Mouse (Mus musculus): ENCODE measurements around the gene Fig4. TPM values are rescaled to one million over a fixed set of nuclear protein-coding genes. Genes with fewer than 3 reads are reported as not detected.

The Fig4 gene
- total and polyA plus RNA-seq, 2 experiments from 2014 or later, result 30.4 to 32.6 TPM

- WGBS, result under 1% methylated on average over 25 of the region's 25 CpGs
- peak within 1 kb of the TSS; percentile 83 for H3K4me3 ChIP-seq (ENCODE audit: low read length)
- peak; percentile 76 for TF ChIP-seq CTCF (IDR thresholded peaks at IDR 0.05; ENCODE audit: low read depth)
- H3K9me3 ChIP-seq (ENCODE audit: low read length), result no peaks in the 10 kb centered on the region
- peak; percentile 89 for DNase-seq (ENCODE audit: low spot score)
- H3K9ac ChIP-seq (replicated peaks; ENCODE audit: low read length), result peak within 1 kb of the TSS; percentile 88
- no peaks in the 10 kb centered on the region for H3K27me3 ChIP-seq (ENCODE audit: insufficient read depth, low read length)
- H3K4me2 ChIP-seq (ENCODE audit: low read depth, low read length), result peak within 1 kb of the TSS; percentile 89
- H3K27ac ChIP-seq, result peak within 1 kb of the TSS; percentile 92
- ATAC-seq, result peak; percentile 75
- H3K36me3 ChIP-seq (ENCODE audit: insufficient read depth, low read length), result no peaks in the 10 kb centered on the region
- no peaks in the 10 kb centered on the region for H3K4me1 ChIP-seq (ENCODE audit: insufficient read depth, low read length)
Measured at GRCm38 (mm10) chr10:41303639-41304444, 782 bp upstream of the Fig4 start, which contains the start of gene Ak9. Ak9 (plus strand) TSS chr10:41303980.

DNA sequence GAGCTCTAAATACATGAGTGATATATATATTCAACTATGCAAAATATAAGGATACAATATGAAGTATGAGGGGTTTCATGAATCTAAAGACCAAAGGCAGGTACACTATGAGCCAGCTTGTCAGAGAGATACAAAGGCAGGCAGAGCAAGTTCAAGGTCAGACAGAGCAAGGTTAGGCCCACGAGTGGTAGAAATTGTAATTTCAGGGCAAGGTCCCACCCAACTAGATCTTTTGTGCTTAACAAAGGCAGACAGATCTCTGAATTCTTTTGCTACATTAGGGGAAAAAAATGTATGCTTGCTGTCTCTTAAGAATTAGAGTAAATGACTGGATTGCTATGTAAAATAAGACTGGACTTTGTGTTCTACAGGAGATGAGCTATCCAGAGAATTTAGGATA, 2.9 kb downstream of the Fig4 start:
- H3K27ac ChIP-seq, result no peak overlapping the region
- no peak for ATAC-seq

DNA sequence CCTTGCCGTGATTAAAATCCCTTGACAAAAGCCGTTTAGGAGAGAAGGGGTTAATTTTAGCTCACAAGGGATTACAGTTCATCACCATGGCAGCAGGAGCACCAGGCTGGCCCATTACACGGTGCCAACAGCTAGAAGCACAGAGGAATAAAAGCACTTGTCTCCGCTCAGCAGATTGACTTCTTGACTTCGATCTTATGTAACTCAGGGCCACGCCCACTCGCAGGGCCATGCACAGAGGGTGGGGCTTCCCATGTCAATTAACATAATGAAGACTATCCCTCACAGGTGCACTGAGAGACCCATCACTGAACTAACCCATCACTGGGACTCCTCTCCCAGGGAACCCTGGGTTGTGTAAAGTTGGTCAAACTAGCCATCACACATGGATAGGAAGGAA, 7.9 kb downstream of the Fig4 start:
- Histone ChIP-seq H3K36me3 (ENCODE audit: insufficient read depth, low read length) (no peaks in the 10 kb centered on the region), H3K27me3 (ENCODE audit: insufficient read depth, low read length) (no peaks in the 10 kb centered on the region), H3K4me2 (ENCODE audit: low read depth, low read length) (peak overlapping the region; percentile 24), H3K4me1 (ENCODE audit: insufficient read depth, low read length) (no peaks in the 10 kb centered on the region), H3K9ac (replicated peaks; ENCODE audit: low read length) (no peak overlapping the region), H3K27ac (peak overlapping the region; percentile 22; the same call in 1 of the 2 replicates), H3K4me3 (ENCODE audit: low read length) (no peak overlapping the region), H3K9me3 (ENCODE audit: low read length) (no peaks in the 10 kb centered on the region)
- no peak for TF ChIP-seq CTCF (IDR thresholded peaks at IDR 0.05; ENCODE audit: low read depth)
- ATAC-seq, result peak; percentile 85
- peak; percentile 69 for DNase-seq (ENCODE audit: low spot score)
- WGBS, result 13% methylated on average over 7 of the region's 7 CpGs

More for the DNA sequence above, 2.9 kb downstream of the Fig4 start:
- WGBS, result 56% methylated on average over 1 of the region's 1 CpGs
- Histone ChIP-seq H3K4me1 (ENCODE audit: insufficient read depth, low read length) (no peaks in the 10 kb centered on the region), H3K36me3 (ENCODE audit: insufficient read depth, low read length) (no peaks in the 10 kb centered on the region), H3K4me3 (ENCODE audit: low read length) (no peak overlapping the region), H3K9ac (replicated peaks; ENCODE audit: low read length) (no peak overlapping the region), H3K9me3 (ENCODE audit: low read length) (no peaks in the 10 kb centered on the region), H3K4me2 (ENCODE audit: low read depth, low read length) (no peak overlapping the region), H3K27me3 (ENCODE audit: insufficient read depth, low read length) (no peaks in the 10 kb centered on the region)
- TF ChIP-seq CTCF (IDR thresholded peaks at IDR 0.05; ENCODE audit: low read depth), result no peak
- DNase-seq (ENCODE audit: low spot score), result no peak

- no peaks in the 10 kb centered on the region for H3K27me3 ChIP-seq (ENCODE audit: insufficient read depth, low read length)
- ATAC-seq, result peak; percentile 83
- H3K9me3 ChIP-seq (ENCODE audit: low read length), result no peaks in the 10 kb centered on the region
- H3K9ac ChIP-seq (replicated peaks; ENCODE audit: low read length), result no peak overlapping the region
- H3K36me3 ChIP-seq (ENCODE audit: insufficient read depth, low read length), result no peaks in the 10 kb centered on the region
- no peak overlapping the region for H3K4me3 ChIP-seq (ENCODE audit: low read length)
- no peak for TF ChIP-seq CTCF (IDR thresholded peaks at IDR 0.05; ENCODE audit: low read depth)
- peak overlapping the region; percentile 22 for H3K27ac ChIP-seq
- H3K4me2 ChIP-seq (ENCODE audit: low read depth, low read length), result peak overlapping the region; percentile 24
- H3K4me1 ChIP-seq (ENCODE audit: insufficient read depth, low read length), result no peaks in the 10 kb centered on the region
- WGBS, result 33% methylated on average over 11 of the region's 11 CpGs
- DNase-seq (ENCODE audit: low spot score), result peak; percentile 69
Measured at GRCm38 (mm10) chr10:41294734-41295133, 8.3 kb downstream of the Fig4 start.

DNA sequence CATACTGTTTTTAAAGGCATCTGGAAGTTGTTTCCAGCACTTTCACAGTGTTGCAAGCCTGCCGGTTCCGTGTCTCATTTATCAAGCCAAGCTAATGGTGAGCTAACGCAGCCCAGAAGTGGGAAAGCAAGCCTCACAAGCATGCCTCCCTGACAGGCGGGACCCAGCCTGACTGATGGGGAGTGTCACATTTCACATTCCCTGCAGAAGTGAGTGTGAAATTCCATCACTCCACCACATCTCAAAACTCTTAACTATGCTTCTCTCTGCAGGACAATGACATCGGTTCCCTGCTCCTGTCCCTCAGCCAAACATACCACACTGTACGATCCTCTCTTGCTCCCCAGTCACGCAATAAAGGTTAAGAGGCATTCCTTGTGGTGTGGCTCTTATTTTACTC, 10.0 kb downstream of the Fig4 start:
- WGBS, result 20% methylated on average over 7 of the region's 7 CpGs
- Histone ChIP-seq H3K9ac (replicated peaks; ENCODE audit: low read length) (no peak overlapping the region), H3K9me3 (ENCODE audit: low read length) (no peaks in the 10 kb centered on the region), H3K4me2 (ENCODE audit: low read depth, low read length) (no peak overlapping the region), H3K36me3 (ENCODE audit: insufficient read depth, low read length) (no peaks in the 10 kb centered on the region), H3K4me3 (ENCODE audit: low read length) (no peak overlapping the region), H3K27ac (no peak overlapping the region), H3K4me1 (ENCODE audit: insufficient read depth, low read length) (no peaks in the 10 kb centered on the region), H3K27me3 (ENCODE audit: insufficient read depth, low read length) (no peaks in the 10 kb centered on the region)
- no peak for ATAC-seq
- no peak for TF ChIP-seq CTCF (IDR thresholded peaks at IDR 0.05; ENCODE audit: low read depth)
- peak; percentile 23 for DNase-seq (ENCODE audit: low spot score)

DNA sequence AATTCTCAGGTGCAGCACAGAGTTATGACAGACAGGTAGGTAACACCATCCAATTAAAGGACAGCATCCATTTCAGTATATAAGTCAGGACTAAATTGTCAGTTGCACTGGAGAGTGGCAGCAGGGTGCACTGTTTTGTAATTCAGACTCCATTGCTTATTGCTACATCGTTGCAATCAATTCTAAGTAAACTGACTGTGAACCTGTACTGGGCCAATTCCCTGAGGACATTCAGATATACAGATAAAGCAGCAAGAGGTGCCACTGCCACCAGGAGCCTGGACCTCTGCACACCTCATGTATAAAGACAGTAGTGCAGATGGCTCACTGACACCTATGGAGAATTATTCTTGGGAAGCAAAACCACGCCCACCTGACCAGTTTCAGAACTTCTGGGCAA, 12.0 kb downstream of the Fig4 start:
- no peak for ATAC-seq
- Histone ChIP-seq H3K4me3 (ENCODE audit: low read length) (no peak overlapping the region), H3K9me3 (ENCODE audit: low read length) (no peaks in the 10 kb centered on the region), H3K27ac (no peak overlapping the region), H3K4me2 (ENCODE audit: low read depth, low read length) (no peak overlapping the region), H3K36me3 (ENCODE audit: insufficient read depth, low read length) (no peaks in the 10 kb centered on the region), H3K27me3 (ENCODE audit: insufficient read depth, low read length) (no peaks in the 10 kb centered on the region), H3K9ac (replicated peaks; ENCODE audit: low read length) (no peak overlapping the region), H3K4me1 (ENCODE audit: insufficient read depth, low read length) (no peaks in the 10 kb centered on the region)
- no peak for TF ChIP-seq CTCF (IDR thresholded peaks at IDR 0.05; ENCODE audit: low read depth)
- 81% methylated on average over 2 of the region's 2 CpGs for WGBS
- no peak for DNase-seq (ENCODE audit: low spot score)

Measured in hindbrain, postnatal 0 days (tissue).